Mouse (Mus musculus) WW6 (cell line): Measurements from ENCODE around the gene Fzd10.

Experiments
- DNase-seq: peaks from one replicate; pipeline ENCODE4 v3.0.0-alpha.2; 2013; ENCODE audit warnings: low read depth, low spot score

The Fzd10 gene

GRCm38 (mm10) chr5:128601036-128602019 lies 684 bp downstream of the Fzd10 start:
- DNase-seq, result no peak

DNA sequence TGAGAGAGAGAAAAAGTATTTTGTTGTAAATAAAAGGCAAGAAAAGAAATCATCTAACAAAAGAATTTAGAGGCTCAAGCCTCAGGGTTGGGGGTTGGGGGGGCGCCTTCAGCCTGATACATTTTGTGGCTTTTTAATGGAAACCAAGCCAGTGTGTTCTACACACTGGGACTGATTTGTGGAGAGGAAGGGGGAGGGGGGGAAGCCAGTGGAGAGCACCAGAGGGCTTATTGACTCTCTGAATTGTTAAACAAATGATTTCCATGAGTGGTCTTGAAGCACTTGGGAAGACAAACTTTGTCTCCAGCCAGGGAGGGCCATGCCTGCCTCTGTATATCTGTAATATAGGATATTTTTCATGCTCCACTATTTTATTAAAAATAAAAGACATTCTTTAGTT lies 3.0 kb downstream of the Fzd10 start:
- no peak for DNase-seq

DNA sequence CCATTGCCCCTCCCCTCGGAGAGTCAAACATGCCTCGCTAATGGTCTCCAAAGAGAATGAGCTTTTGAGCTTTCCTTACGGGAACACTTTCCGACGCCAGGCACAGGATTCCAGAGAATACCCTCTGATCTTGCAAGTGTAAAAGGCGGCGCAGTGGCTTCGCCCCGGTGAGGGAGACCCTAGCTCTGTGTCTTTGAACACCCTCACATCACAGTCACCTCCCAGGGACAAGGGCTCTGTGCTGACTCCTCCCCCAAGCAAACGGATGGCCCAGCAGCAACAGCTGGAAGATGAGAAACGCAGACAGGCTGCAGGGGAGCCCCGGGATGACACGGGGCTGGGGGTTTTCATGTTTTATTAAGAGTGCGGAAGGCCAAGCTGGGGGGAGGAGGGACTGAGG lies 6.0 kb downstream of the Fzd10 start:
- no peak for DNase-seq

- DNase-seq, result no peak
These were observed 8.4 kb downstream of the Fzd10 start for GRCm38 (mm10) chr5:128609091-128609490.

DNA sequence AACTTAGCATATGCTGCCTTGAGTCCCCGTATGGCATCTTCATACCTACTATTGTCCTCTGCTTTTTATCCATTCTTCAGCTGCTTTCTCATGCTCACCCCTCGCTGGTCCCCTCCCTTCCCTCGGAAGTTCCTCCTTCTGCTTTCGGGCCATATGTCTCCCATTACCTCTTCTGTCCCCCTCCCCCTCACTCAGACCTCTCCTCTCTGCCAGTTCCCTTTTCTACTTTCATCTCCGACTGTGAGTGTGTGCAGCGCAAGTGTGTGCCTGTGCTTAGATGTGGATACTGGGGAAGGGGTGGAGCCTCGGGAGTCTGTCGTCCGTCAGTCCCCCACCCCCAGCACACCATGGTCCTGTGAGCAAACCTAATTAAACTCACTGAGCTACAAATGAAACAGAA lies 17.0 kb downstream of the Fzd10 start:
- no peak for DNase-seq

DNA sequence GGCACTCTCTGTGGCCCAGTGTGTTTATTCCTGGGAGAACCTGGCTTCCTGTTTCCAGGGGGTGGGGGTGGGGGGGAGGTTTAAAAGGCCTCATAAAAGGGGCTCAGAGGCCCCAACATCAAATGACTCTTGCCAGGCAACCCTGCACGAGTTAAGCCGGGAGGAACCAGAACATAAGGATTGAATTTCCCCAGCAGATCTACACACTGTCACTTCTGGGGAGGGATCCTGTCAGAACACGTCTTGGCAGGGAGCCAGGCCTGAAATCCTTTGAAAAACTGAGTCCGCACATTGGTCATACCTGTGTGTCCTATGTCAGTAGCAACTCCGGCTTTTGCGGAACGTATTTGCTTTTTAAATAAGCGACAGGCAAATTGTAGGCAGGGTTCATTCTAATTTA lies 19.3 kb downstream of the Fzd10 start:
- no peak for DNase-seq

GRCm38 (mm10) chr5:128620408-128620807 lies 19.8 kb downstream of the Fzd10 start:
- DNase-seq, result no peak

DNA sequence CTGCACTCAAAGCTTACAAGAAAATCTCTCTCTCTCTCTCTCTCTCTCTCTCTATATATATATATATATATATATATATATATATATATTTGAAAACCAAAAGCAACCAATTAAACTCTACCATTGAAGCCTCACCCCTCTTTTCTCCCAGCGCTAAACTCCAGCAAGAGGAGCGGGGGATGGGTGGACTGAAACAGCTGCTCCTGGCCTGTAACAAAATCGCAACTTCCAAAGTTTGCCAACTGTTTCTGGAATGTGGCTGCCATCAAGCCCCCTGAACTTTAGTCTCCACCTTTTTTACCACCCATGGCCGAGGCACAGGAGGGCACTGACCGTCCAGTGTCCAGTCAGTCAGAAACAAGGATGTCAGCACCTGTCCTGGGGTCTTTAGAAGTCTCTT lies 27.1 kb downstream of the Fzd10 start:
- DNase-seq, result no peak

DNA sequence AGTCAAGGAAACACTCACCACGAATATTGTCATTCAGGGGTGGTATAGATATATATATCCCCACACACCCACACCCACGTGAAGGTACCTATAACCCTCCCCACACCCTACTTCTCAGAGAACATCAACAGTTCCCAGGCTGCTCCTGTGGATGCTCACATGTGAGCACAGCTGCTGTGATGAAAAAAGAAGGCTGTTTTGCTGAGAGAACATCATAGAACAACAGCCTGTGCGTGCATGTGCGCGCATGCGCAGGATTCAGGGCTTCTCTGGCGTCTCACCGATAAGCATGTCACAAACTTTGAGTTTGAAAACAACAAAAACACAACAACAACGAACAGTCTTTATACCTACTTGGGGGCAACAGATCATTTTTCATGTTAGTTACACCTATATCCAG lies 36.0 kb downstream of the Fzd10 start:
- no peak for DNase-seq

DNA sequence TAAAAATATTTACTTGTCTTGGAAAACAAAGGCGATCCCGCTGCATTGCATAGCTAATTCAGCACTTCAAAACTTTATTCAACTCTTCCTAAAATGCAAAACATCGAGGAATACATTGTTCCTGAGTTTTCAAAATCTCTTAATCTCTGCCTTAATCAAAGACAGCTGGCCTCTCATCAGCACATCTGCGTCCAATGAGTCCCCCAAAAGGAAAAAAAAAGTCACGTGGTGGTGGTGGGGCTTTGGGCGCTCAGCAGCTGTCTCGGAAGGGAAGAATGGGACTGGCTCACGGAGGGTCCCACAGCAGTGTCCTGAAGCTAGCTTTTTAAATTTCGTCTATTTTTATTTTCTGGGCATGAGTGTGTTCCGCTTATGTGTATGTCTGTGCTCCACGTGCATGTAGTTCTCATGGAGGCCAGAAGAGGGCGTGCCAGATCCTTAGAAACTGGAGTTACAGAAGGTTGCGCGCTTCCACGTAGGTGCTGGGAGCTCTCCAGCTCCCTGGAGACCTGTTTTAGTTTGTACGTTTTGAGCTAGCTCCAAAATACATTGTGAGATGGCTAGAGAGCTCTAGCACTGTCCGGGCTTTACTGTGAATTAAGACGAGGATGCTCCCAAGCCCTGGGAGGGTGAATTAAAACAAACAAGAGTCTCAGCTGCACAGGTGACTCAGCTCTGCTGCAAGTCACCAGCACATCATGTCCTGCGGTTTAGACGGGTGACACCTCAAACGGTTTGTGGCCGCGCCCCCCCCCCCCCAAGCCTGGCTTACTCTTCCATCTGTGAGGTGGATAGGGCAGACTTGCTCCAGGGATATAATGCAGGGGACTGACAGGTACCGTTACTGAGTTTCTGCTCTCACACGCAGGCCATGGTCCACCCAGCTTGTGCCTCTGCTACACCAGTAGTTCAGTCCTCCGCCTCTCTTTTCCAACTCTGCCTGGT lies 36.7 kb downstream of the Fzd10 start:
- DNase-seq, result peak; percentile 13

DNA sequence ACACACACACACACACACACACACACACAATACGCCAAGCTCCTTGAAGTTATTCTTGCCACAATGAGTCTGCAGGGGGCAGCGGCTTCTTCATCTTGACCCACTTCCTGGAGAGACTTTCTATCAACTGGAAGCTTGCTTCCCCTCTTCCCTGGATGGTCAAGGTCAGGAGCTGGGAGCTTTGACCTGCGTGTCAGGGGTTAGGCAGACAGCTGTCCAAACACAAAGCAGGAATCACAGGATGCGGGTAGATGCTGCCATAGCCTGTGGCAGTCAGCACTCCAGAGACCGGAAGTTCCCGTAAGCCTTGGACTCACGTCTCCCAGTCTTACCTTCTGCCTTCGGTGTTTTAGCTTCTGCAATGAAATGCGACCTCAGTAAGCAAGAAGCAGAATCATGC lies 38.1 kb downstream of the Fzd10 start:
- DNase-seq, result no peak

GRCm38 (mm10) chr5:128643065-128643464 lies 42.4 kb downstream of the Fzd10 start:
- no peak for DNase-seq

DNA sequence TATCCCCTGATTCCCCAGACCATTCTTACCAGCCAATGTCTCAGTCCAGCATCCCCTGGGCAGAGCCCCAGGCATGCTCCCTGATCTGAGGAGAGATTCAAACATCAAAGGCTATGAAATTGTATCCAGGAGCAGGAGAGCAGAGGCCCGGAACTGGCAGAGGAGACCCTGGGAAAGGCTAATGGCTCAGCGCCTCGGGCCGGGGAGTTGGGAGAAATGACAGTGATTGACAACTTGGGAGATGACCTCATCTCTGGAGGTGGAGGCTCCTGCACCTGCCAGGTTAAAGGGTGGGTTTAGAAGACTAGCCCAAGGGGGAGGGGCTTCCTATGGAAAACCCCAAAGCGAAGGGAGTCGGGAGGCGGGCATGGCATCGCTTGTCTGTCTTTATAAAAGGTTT lies 45.1 kb downstream of the Fzd10 start:
- DNase-seq, result no peak

DNA sequence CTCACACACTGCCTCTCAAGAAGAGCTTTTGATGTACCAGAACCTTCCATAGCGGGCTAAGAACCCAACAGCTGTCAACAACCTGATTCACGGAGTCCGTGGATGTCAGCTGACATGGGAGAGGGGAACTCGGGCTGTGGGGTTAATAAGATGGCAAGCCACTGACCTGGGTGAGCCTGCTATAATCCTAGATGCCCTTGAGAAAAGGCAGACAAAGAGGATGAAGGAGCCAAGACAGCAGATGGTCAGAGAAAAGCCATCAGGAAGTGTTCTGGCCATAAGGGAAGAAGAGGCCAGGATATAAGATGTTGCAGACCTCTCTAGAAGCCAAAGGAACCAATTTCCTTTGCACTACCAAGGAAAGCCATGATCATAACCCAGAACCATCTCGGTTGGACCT lies 45.6 kb downstream of the Fzd10 start:
- DNase-seq, result no peak

DNA sequence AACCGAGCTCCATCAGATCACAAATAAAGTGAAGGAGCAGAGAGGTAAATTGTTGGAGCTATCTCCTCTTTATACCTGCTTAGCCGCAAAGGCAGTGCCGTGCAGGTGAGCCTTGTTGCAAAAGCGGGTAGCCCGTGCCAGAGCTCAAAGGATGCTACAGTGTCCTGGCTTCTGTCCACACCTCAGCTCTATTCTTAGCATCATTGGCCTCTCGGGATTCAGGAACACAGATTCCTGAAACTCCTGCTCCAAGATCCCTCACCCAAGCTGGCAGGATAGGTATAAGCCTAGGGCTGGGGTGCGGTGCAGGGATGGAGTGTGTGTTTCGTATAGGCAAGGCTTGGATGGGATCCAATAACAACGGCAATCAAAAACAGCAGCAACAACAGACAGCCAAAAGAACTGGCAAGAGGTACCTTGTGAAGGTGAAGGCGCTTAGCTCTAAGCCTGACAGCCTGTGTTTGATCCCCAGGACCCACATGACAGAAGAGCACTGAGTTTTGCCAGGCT lies 46.6 kb downstream of the Fzd10 start:
- no peak for DNase-seq

DNA sequence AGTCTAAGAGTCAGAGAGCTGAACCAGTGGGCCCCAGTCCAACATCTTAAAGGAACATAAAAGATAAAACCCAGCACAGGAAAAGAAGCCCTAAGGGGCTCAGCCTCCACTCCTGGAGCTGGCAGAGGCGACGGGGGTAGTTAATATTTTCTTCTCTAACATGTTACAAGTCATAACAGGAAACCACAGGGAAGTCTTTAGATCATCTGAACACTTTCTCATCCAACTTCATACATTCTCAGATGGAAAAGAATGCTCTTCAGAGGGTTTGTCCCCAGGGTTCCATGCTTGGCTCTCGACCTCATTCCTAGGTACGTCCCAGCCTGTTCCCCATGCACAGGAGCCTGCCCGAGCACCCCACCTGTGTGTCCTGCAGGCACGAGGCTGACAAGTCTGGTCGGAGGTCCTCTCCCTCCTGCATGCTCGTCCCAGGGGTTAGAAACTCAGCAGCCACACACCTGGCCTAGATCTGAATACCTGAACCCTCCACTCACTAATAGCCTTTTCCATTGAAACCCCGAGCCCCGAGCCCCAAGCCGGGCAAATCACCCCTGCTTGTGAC lies 48.8 kb downstream of the Fzd10 start:
- DNase-seq, result no peak
